8 mouse cellular contexts compared by ENCODE assay signal in genomic region chr3:101295366-101295867, GRCm38 (mm10). TPM values are rescaled to one million over a fixed set of nuclear protein-coding genes. Genes with fewer than 3 reads are reported as not detected.
DNase-seq lines count a peak whose midpoint lies in the region; ATAC-seq and TF ChIP-seq lines count a peak whose summit lies in the region.

No protein-coding gene starts in this region.

- no peak overlapping the region for H3K4me2 ChIP-seq in liver, embryonic 12.5 days

- H3K27ac ChIP-seq in liver, embryonic 12.5 days = no peak overlapping the region
- H3K27ac ChIP-seq in kidney, adult 2 months (ENCODE audit: insufficient read depth, low read depth, low read length) = no peak overlapping the region
- H3K27ac ChIP-seq in limb, embryonic 10.5 days = peak overlapping the region; percentile 59; the same call in 1 of the 2 replicates

- no peaks in the 10 kb centered on the region for H3K9me3 ChIP-seq in liver, embryonic 12.5 days (replicated peaks)
- no peaks in the 10 kb centered on the region for H3K9me3 ChIP-seq in limb, embryonic 10.5 days (replicated peaks)

- H3K4me3 ChIP-seq in liver, embryonic 12.5 days = no peak overlapping the region
- no peak overlapping the region for H3K4me3 ChIP-seq in kidney, adult 2 months (ENCODE audit: insufficient read depth, low read depth, low read length)
- H3K4me3 ChIP-seq in limb, embryonic 10.5 days = no peak overlapping the region

- H3K27me3 ChIP-seq in liver, embryonic 12.5 days (replicated peaks) = peaks cover 13% of the 10 kb centered on the region; the same call in 1 of the 2 replicates
- no peaks in the 10 kb centered on the region for H3K27me3 ChIP-seq in kidney, adult 2 months (replicated peaks; ENCODE audit: control insufficient read depth, insufficient read depth, low read length)
- H3K27me3 ChIP-seq in limb, embryonic 10.5 days (ENCODE audit: low read depth, poor library complexity, severe bottlenecking) = 0 out of 2 replicates have a peak, but pooled peaks cover 3% of the 10 kb centered on the region

- DNase-seq in liver = peak; percentile 84
- DNase-seq in embryo, embryonic 9.5 days (ENCODE audit: extremely low spot score) = peak; percentile 91
- DNase-seq in heart, adult 8-10 months (ENCODE audit: low spot score) = peak; percentile 93
- peak; percentile 82 for DNase-seq in kidney, adult 2 months
- peak; percentile 93 for DNase-seq in limb, embryonic 10.5 days (ENCODE audit: low spot score)
- peak; percentile 43 to 81 for DNase-seq in monocyte, adult 2 months (ENCODE audit: low read depth in 1 of 2, low spot score in 2 of 2)
- peak; percentile 85 to 91 for DNase-seq in spleen, postnatal 10 days (ENCODE audit: low spot score in 2 of 2)

- no peak for TF ChIP-seq POLR2A in kidney, adult 2 months (IDR thresholded peaks at IDR 0.05; ENCODE audit: low read depth, low read length)

- TF ChIP-seq CTCF in kidney, adult 2 months (conservative IDR thresholded peaks at IDR 0.05; ENCODE audit: insufficient read depth, insufficient read length, low read depth, low read length) = peak; percentile 95

- H3K36me3 ChIP-seq in liver, embryonic 12.5 days = no peaks in the 10 kb centered on the region
- H3K36me3 ChIP-seq in kidney, adult 2 months (ENCODE audit: control insufficient read depth, insufficient read depth, low read length) = no peaks in the 10 kb centered on the region
- H3K36me3 ChIP-seq in limb, embryonic 10.5 days = no peaks in the 10 kb centered on the region

- WGBS in liver, embryonic 12.5 days (ENCODE audit: insufficient replicate concordance) = 7% methylated on average over 11 of the region's 11 CpGs
- 8% methylated on average over 11 of the region's 11 CpGs for WGBS in kidney, adult 2 months
- 6% methylated on average over 11 of the region's 11 CpGs for WGBS in limb, embryonic 10.5 days

- H3K9ac ChIP-seq in liver, embryonic 12.5 days = no peak overlapping the region

- no peak for ATAC-seq in liver, embryonic 12.5 days

- peaks cover 14% of the 10 kb centered on the region for H3K4me1 ChIP-seq in liver, embryonic 12.5 days
- H3K4me1 ChIP-seq in kidney, adult 2 months (ENCODE audit: control insufficient read depth, insufficient read depth, low read length) = no peaks in the 10 kb centered on the region
- peaks cover 26% of the 10 kb centered on the region for H3K4me1 ChIP-seq in limb, embryonic 10.5 days

RNA-seq across cellular contexts. Expression of gene Cd2, which starts 7.7 kb away (rescaled TPM):
- polyA plus RNA-seq in liver, embryonic 12.5 days (2016; fragmentation: Nextera tagmentation; extraction: Ambion mirVana) = not detected in 2 replicates
- 1 to 10 TPM in 1 of 4 experiments, under 1 TPM in 2, not detected in 1; 0.54 to 1.2 (median 1.00) TPM for total RNA-seq in heart, adult 8-10 months (2022)
- 0.57 and 3.8 TPM in 2 replicates for polyA plus RNA-seq in kidney, adult 2 months (2012; rRNA removed)
- polyA plus RNA-seq in limb, embryonic 10.5 days (2016; fragmentation: Nextera tagmentation; extraction: Ambion mirVana) = not detected in 2 replicates
